Mouse (Mus musculus) embryonic facial prominence, embryonic 12.5 days (tissue): Measurements from ENCODE around the gene Prdx6. TPM values are rescaled to one million over a fixed set of nuclear protein-coding genes. Genes with fewer than 3 reads are reported as not detected.

Experiments used
- ATAC-seq: fragments of 200-750 bp; cut with Nextera tagmentation; 2 replicates; pipeline ENCODE4 v1.8.0; 2017; ENCODE audit not compliant: insufficient number of reproducible peaks, insufficient read depth, low FRiP score, low TSS enrichment
- H3K27ac ChIP-seq: fragments of 300-500 bp; sonication (generic); 2 replicates; pipeline ENCODE4 v1.5.1; 2016; ENCODE audit warnings: mild to moderate bottlenecking
- H3K27me3 ChIP-seq: fragments of 300-500 bp; sonication (generic); 2 replicates; pipeline ENCODE4 v1.6.1; 2016; ENCODE audit warnings: mild to moderate bottlenecking, moderate library complexity
- H3K36me3 ChIP-seq: fragments of 300-500 bp; sonication (generic); 2 replicates; pipeline ENCODE4 v1.6.1; 2016; ENCODE audit warnings: mild to moderate bottlenecking
- H3K4me1 ChIP-seq: fragments of 300-500 bp; sonication (generic); 2 replicates; pipeline ENCODE4 v1.6.1; 2016
- H3K4me2 ChIP-seq: fragments of 300-500 bp; sonication (generic); replicated peaks from 2 replicates; pipeline ENCODE4 v1.6.1; 2016; ENCODE audit warnings: mild to moderate bottlenecking, moderate library complexity
- H3K4me3 ChIP-seq: fragments of 300-500 bp; sonication (generic); 2 replicates; pipeline ENCODE4 v1.5.1; 2016; ENCODE audit warnings: mild to moderate bottlenecking
- H3K9ac ChIP-seq: fragments of 300-500 bp; sonication (generic); 2 replicates; pipeline ENCODE4 v1.6.1; 2016; ENCODE audit warnings: mild to moderate bottlenecking, moderate library complexity
- H3K9me3 ChIP-seq: fragments of 300-500 bp; sonication (generic); 2 replicates; pipeline ENCODE4 v1.6.1; 2016; ENCODE audit warnings: mild to moderate bottlenecking, moderate library complexity
- WGBS: fragments of 180-500 bp; shearing (Covaris S2); methylation state at CpG from one replicate; pipeline ENCODE4 v1.1.7; 2016; 5-methylcytosine and 5-hydroxymethylcytosine counted together
- polyA plus RNA-seq: library from polyadenylated mRNA; unstranded; fragments of >200 nt; fragmentation: Nextera tagmentation; extraction: Ambion mirVana; gene quantifications from 2 replicates; pipeline ENCODE4 v1.2.1, GENCODE M21; 2016

The Prdx6 gene
- polyA plus RNA-seq = 427 and 464 TPM in 2 replicates

- Histone ChIP-seq H3K36me3 (peaks cover 9% of the 10 kb centered on the region; the same call in 1 of the 2 replicates), H3K9ac (peak within 1 kb of the TSS; percentile 90), H3K4me1 (peaks cover 23% of the 10 kb centered on the region; the same call in 1 of the 2 replicates), H3K4me2 (peak within 1 kb of the TSS; percentile 87), H3K27ac (peak within 1 kb of the TSS; percentile 54; the same call in 1 of the 2 replicates), H3K4me3 (peak within 1 kb of the TSS; percentile 89), H3K9me3 (no peaks in the 10 kb centered on the region), H3K27me3 (no peaks in the 10 kb centered on the region)
- under 1% methylated on average over 65 of the region's 66 CpGs for WGBS
- peak; percentile 93 for ATAC-seq
Observed at GRCm38 (mm10) chr1:161250604-161251416, at the start of gene Prdx6. Gene Prdx6 (minus strand): TSS chr1:161251219.

- Histone ChIP-seq H3K27me3 (no peaks in the 10 kb centered on the region), H3K4me2 (no peak overlapping the region), H3K36me3 (no peaks in the 10 kb centered on the region), H3K4me1 (no peaks in the 10 kb centered on the region), H3K27ac (no peak overlapping the region), H3K9me3 (no peaks in the 10 kb centered on the region), H3K4me3 (no peak overlapping the region), H3K9ac (no peak overlapping the region)
- 46% methylated on average over 12 of the region's 12 CpGs for WGBS
- no peak for ATAC-seq
Observed at GRCm38 (mm10) chr1:161288256-161288655, 37.2 kb upstream of the Prdx6 start.

GRCm38 (mm10) chr1:161286726-161287310 is 35.8 kb upstream of the Prdx6 start:
- Histone ChIP-seq H3K9ac (no peak overlapping the region), H3K4me2 (0 out of 2 replicates have a peak overlapping the region, but pooled peaks have one; percentile 11), H3K9me3 (no peaks in the 10 kb centered on the region), H3K4me1 (no peaks in the 10 kb centered on the region), H3K36me3 (no peaks in the 10 kb centered on the region), H3K27me3 (no peaks in the 10 kb centered on the region), H3K4me3 (no peak overlapping the region), H3K27ac (no peak overlapping the region)
- 26% methylated on average over 11 of the region's 11 CpGs for WGBS
- no peak for ATAC-seq

GRCm38 (mm10) chr1:161281054-161281688 is 30.2 kb upstream of the Prdx6 start:
- no peak for ATAC-seq
- H3K4me2 ChIP-seq = no peak overlapping the region
- WGBS = 85% methylated on average over 3 of the region's 3 CpGs
- no peak overlapping the region for H3K9ac ChIP-seq
- no peaks in the 10 kb centered on the region for H3K27me3 ChIP-seq
- no peaks in the 10 kb centered on the region for H3K4me1 ChIP-seq
- no peak overlapping the region for H3K4me3 ChIP-seq
- H3K36me3 ChIP-seq = no peaks in the 10 kb centered on the region
- H3K9me3 ChIP-seq = no peaks in the 10 kb centered on the region
- H3K27ac ChIP-seq = no peak overlapping the region

- H3K9me3 ChIP-seq = no peaks in the 10 kb centered on the region
- whole genome bisulfite sequencing = 55% methylated on average over 6 of the region's 6 CpGs
- H3K4me2 ChIP-seq = no peak overlapping the region
- no peak for ATAC-seq
- H3K27me3 ChIP-seq = no peaks in the 10 kb centered on the region
- no peak overlapping the region for H3K4me3 ChIP-seq
- no peaks in the 10 kb centered on the region for H3K36me3 ChIP-seq
- H3K9ac ChIP-seq = no peak overlapping the region
- no peak overlapping the region for H3K27ac ChIP-seq
- no peaks in the 10 kb centered on the region for H3K4me1 ChIP-seq
Observed at GRCm38 (mm10) chr1:161279244-161279908, 28.4 kb upstream of the Prdx6 start.

- no peak for ATAC-seq
- WGBS = 27% methylated on average over 1 of the region's 1 CpGs
Observed at GRCm38 (mm10) chr1:161273486-161273885, 22.5 kb upstream of the Prdx6 start.

GRCm38 (mm10) chr1:161271461-161271810 is 20.4 kb upstream of the Prdx6 start:
- H3K4me2 ChIP-seq = no peak overlapping the region
- ATAC-seq = no peak

More at GRCm38 (mm10) chr1:161273486-161273885, 22.5 kb upstream of the Prdx6 start:
- no peaks in the 10 kb centered on the region for H3K27me3 ChIP-seq
- H3K9ac ChIP-seq = no peak overlapping the region
- no peak overlapping the region for H3K4me3 ChIP-seq
- no peak overlapping the region for H3K4me2 ChIP-seq
- no peak overlapping the region for H3K27ac ChIP-seq
- no peaks in the 10 kb centered on the region for H3K36me3 ChIP-seq
- H3K4me1 ChIP-seq = no peaks in the 10 kb centered on the region
- H3K9me3 ChIP-seq = no peaks in the 10 kb centered on the region

GRCm38 (mm10) chr1:161270776-161271460 is 19.9 kb upstream of the Prdx6 start:
- Histone ChIP-seq H3K27me3 (no peaks in the 10 kb centered on the region), H3K4me2 (no peak overlapping the region), H3K9ac (no peak overlapping the region), H3K9me3 (no peaks in the 10 kb centered on the region), H3K4me3 (no peak overlapping the region), H3K27ac (no peak overlapping the region), H3K36me3 (no peaks in the 10 kb centered on the region), H3K4me1 (no peaks in the 10 kb centered on the region)
- WGBS = 74% methylated on average over 4 of the region's 4 CpGs
- ATAC-seq = no peak

More at GRCm38 (mm10) chr1:161271461-161271810, 20.4 kb upstream of the Prdx6 start:
- no peaks in the 10 kb centered on the region for H3K4me1 ChIP-seq
- no peaks in the 10 kb centered on the region for H3K9me3 ChIP-seq
- no peak overlapping the region for H3K9ac ChIP-seq
- no peaks in the 10 kb centered on the region for H3K36me3 ChIP-seq
- no peak overlapping the region for H3K27ac ChIP-seq
- WGBS = 53% methylated on average over 2 of the region's 2 CpGs
- H3K27me3 ChIP-seq = no peaks in the 10 kb centered on the region
- no peak overlapping the region for H3K4me3 ChIP-seq

- Histone ChIP-seq H3K27me3 (no peaks in the 10 kb centered on the region), H3K27ac (no peak overlapping the region), H3K4me1 (no peaks in the 10 kb centered on the region), H3K9ac (no peak overlapping the region), H3K9me3 (no peaks in the 10 kb centered on the region), H3K36me3 (no peaks in the 10 kb centered on the region), H3K4me3 (no peak overlapping the region), H3K4me2 (no peak overlapping the region)
- WGBS = 82% methylated on average over 4 of the region's 4 CpGs
- ATAC-seq = no peak
Observed at GRCm38 (mm10) chr1:161269346-161269745, 18.3 kb upstream of the Prdx6 start.

GRCm38 (mm10) chr1:161268884-161269283 is 17.9 kb upstream of the Prdx6 start:
- Histone ChIP-seq H3K27ac (no peak overlapping the region), H3K9me3 (no peaks in the 10 kb centered on the region), H3K27me3 (no peaks in the 10 kb centered on the region), H3K9ac (no peak overlapping the region), H3K4me2 (no peak overlapping the region), H3K36me3 (no peaks in the 10 kb centered on the region), H3K4me3 (no peak overlapping the region), H3K4me1 (no peaks in the 10 kb centered on the region)
- WGBS = 58% methylated on average over 5 of the region's 5 CpGs
- no peak for ATAC-seq

GRCm38 (mm10) chr1:161268116-161268515 is 17.1 kb upstream of the Prdx6 start:
- Histone ChIP-seq H3K4me2 (no peak overlapping the region), H3K4me3 (no peak overlapping the region), H3K9ac (no peak overlapping the region), H3K9me3 (no peaks in the 10 kb centered on the region), H3K27ac (no peak overlapping the region), H3K27me3 (no peaks in the 10 kb centered on the region), H3K36me3 (no peaks in the 10 kb centered on the region), H3K4me1 (no peaks in the 10 kb centered on the region)
- ATAC-seq = no peak
- WGBS = 78% methylated on average over 7 of the region's 7 CpGs
